Mouse (Mus musculus) cerebellum, adult 2 months (tissue): ENCODE measurements around the gene Gm1043. TPM values are rescaled to one million over a fixed set of nuclear protein-coding genes. Genes with fewer than 3 reads are reported as not detected.

Source experiments
- DNase-seq, 2 experiments: peaks; one replicate each; pipeline ENCODE4 v3.0.0; 2021
- H3K27ac ChIP-seq: fragments of 200-500 bp; 2 replicates; pipeline ENCODE4 v1.5.1; 2012; ENCODE audit warnings: low read length, control low read depth, inconsistent platforms; ENCODE audit not compliant: insufficient read depth
- H3K27me3 ChIP-seq: fragments of 200-500 bp; 2 replicates; pipeline ENCODE4 v1.6.1; 2012; ENCODE audit warnings: inconsistent platforms, mild to moderate bottlenecking, low read length, moderate library complexity; ENCODE audit not compliant: control insufficient read depth, insufficient read depth
- H3K4me1 ChIP-seq: fragments of 200-500 bp; 2 replicates; pipeline ENCODE4 v1.6.1; 2011; ENCODE audit warnings: low read length; ENCODE audit not compliant: control insufficient read depth, insufficient read depth
- H3K4me3 ChIP-seq: fragments of 200-500 bp; replicated peaks from 2 replicates; pipeline ENCODE3; 2011; ENCODE audit warnings: mild to moderate bottlenecking, low read depth, low read length, control low read depth; ENCODE audit not compliant: insufficient read depth
- CTCF ChIP-seq: fragments of 200-500 bp; IDR thresholded peaks from 2 replicates; pipeline ENCODE4 v1.5.1; 2011; ENCODE audit warnings: low read depth, mild to moderate bottlenecking, control low read depth, low read length, moderate library complexity, borderline replicate concordance; ENCODE audit not compliant: insufficient read depth
- POLR2A ChIP-seq: fragments of 200-500 bp; IDR thresholded peaks from 2 replicates; pipeline ENCODE4 v1.6.1; 2011; ENCODE audit warnings: low read length, control low read depth, borderline replicate concordance; ENCODE audit not compliant: insufficient read depth
- WGBS: fragments of 180-500 bp; shearing (Covaris S2); methylation state at CpG from one replicate; pipeline ENCODE4 v1.1.7; 2018; 5-methylcytosine and 5-hydroxymethylcytosine counted together
- polyA plus RNA-seq: library from polyadenylated mRNA; depleted of rRNA; stranded (reverse); fragments of >200 nt; gene quantifications from 2 replicates; pipeline ENCODE4 v1.2.3, GENCODE M21; 2012

Gm1043 gene
- polyA plus RNA-seq, 1 experiment, result 6.0 TPM

DNA sequence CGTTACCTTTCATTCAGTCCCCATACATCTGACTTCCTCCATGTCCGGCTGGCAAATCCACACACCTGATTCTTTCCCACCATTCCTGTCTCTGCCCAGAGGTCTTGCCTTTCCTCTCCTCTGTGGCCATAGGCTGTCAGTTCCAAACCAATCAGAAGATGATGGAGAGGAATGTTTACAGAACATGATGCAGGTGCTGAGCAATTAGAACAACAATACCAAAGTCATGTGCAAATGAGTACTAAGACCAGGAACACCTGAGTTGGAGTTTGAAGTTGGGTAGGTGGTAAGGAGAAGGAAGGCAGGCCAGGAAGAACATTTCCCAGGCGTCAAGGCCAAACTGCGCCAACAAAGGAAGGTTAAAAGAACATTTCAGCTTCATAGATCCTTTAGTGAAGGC, 5.7 kb upstream of the Gm1043 start:
- 93% methylated on average over 4 of the region's 4 CpGs for WGBS
- H3K27me3 ChIP-seq, result no peaks in the 10 kb centered on the region
- TF ChIP-seq POLR2A (no peak), CTCF (no peak)
- H3K27ac ChIP-seq, result no peak overlapping the region
- peaks cover 10% of the 10 kb centered on the region; the same call in 1 of the 2 replicates for H3K4me1 ChIP-seq
- H3K4me3 ChIP-seq, result no peak overlapping the region
- no peak for DNase-seq

- WGBS, result 85% methylated on average over 5 of the region's 5 CpGs
- peaks cover 18% of the 10 kb centered on the region for H3K4me1 ChIP-seq
- no peak overlapping the region for H3K27ac ChIP-seq
- DNase-seq, result no peak
- no peak for TF ChIP-seq CTCF
- TF ChIP-seq POLR2A, result no peak
- H3K27me3 ChIP-seq, result no peaks in the 10 kb centered on the region
- no peak overlapping the region for H3K4me3 ChIP-seq
Measured at GRCm38 (mm10) chr5:37080601-37081000, 4.6 kb upstream of the Gm1043 start.

DNA sequence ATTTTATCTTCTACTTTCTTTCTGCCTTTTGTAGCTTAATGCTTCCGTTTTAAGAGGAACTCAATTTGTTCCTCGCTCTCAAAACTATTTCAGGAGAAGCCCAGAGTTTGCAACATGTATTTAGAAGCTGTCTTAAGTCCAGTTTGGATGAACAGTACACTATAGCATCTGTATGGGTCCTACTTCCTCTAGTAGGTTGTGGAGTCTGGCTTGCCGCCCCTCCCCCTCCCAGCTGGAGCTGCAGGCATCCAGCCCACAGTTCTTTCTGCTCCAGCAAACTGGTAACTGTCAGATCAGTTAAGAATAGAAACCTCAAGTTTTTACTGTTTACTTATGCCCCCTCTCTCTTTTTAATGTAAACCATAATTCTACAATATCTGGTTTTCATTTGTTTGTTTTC, 2.8 kb upstream of the Gm1043 start:
- DNase-seq, result peak in 1 of 2 experiments; percentile 12
- TF ChIP-seq CTCF, result no peak
- TF ChIP-seq POLR2A, result no peak
- Histone ChIP-seq H3K27ac (no peak overlapping the region), H3K27me3 (no peaks in the 10 kb centered on the region), H3K4me1 (peaks cover 13% of the 10 kb centered on the region), H3K4me3 (no peak overlapping the region)
- 57% methylated on average over 3 of the region's 3 CpGs for WGBS

DNA sequence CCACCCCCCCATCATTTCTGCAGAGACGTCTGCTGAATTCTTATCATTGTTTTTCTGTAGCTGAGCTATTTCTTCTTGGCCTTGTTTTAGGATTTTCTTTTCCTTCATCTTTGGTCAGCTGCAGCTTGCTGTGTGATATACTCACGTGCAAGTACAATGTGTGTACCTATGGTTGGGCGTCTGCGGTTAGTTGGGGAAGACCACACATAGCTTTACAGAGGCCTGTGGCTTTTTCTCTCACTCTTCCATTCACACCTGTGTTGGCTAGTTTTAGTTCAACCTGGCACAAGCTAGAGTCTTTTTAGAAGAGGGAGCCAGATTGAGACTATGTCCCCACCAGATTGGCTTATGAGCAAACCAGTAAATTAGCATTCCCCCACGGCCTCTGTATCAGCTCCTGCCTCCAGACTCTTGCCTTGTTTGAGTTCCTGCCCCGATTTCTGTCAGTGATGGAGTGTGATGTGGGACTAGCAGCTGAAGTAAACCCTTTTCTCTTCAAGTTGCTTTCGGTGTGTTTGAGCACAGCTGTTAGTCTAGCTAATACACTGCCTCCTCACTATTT, 1.9 kb upstream of the Gm1043 start:
- TF ChIP-seq CTCF (no peak), POLR2A (no peak)
- Histone ChIP-seq H3K4me1 (peaks cover 13% of the 10 kb centered on the region), H3K27ac (no peak overlapping the region), H3K27me3 (no peaks in the 10 kb centered on the region), H3K4me3 (no peak overlapping the region)
- no peak for DNase-seq
- 79% methylated on average over 7 of the region's 7 CpGs for WGBS

DNA sequence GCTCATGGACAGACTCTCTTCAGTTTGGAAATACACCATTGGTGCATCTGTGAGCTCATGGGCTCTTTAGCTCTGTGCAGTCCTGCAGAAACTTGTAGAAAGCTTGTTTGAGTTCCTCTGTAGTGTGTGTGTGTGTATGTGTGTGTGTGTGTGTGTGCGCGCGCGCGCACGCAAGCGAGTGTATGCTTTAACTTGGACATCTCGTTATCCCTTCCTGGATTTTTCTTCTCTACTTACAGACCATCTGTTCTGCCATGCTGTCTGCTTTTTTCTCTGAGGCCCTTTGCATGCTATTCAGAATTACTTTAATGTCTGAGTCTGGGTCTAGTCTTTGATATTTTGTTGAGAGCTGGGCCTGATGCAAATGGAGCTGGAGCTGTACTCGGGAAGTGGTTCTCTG, 1.3 kb upstream of the Gm1043 start:
- WGBS, result 83% methylated on average over 9 of the region's 9 CpGs
- no peak for DNase-seq
- peaks cover 13% of the 10 kb centered on the region for H3K4me1 ChIP-seq
- no peak overlapping the region for H3K27ac ChIP-seq
- no peak for TF ChIP-seq POLR2A
- TF ChIP-seq CTCF, result no peak
- H3K27me3 ChIP-seq, result no peaks in the 10 kb centered on the region
- no peak overlapping the region for H3K4me3 ChIP-seq

- WGBS, result 83% methylated on average over 3 of the region's 3 CpGs
- Histone ChIP-seq H3K4me1 (peaks cover 13% of the 10 kb centered on the region), H3K27ac (no peak overlapping the region), H3K27me3 (no peaks in the 10 kb centered on the region), H3K4me3 (no peak overlapping the region)
- DNase-seq, result no peak
- no peak for TF ChIP-seq CTCF
- TF ChIP-seq POLR2A, result no peak
Measured at GRCm38 (mm10) chr5:37085918-37086317, 748 bp downstream of the Gm1043 start.

DNA sequence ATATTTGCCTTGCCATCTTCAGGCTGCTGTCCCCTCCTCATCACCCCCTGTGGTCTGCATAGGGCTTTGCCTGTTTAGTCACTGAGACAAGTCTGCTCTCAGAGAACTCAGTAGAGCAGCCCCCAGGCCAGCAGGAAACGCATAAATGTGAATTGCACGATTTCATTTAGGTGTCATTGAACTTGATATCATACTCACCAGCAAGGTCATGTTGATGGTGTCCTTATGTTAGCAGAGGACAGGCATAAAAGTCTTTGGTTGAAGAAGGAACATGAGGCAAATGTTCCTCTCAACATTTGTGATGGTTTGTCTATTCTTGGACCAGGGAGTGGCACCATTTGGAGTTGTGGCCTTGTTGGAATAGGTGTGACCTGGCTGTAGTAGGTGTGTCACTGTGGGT, 2.6 kb downstream of the Gm1043 start:
- Histone ChIP-seq H3K27me3 (no peaks in the 10 kb centered on the region), H3K4me1 (peaks cover 18% of the 10 kb centered on the region), H3K27ac (no peak overlapping the region), H3K4me3 (no peak overlapping the region)
- TF ChIP-seq POLR2A (no peak), CTCF (no peak)
- no peak for DNase-seq
- 66% methylated on average over 2 of the region's 2 CpGs for WGBS

DNA sequence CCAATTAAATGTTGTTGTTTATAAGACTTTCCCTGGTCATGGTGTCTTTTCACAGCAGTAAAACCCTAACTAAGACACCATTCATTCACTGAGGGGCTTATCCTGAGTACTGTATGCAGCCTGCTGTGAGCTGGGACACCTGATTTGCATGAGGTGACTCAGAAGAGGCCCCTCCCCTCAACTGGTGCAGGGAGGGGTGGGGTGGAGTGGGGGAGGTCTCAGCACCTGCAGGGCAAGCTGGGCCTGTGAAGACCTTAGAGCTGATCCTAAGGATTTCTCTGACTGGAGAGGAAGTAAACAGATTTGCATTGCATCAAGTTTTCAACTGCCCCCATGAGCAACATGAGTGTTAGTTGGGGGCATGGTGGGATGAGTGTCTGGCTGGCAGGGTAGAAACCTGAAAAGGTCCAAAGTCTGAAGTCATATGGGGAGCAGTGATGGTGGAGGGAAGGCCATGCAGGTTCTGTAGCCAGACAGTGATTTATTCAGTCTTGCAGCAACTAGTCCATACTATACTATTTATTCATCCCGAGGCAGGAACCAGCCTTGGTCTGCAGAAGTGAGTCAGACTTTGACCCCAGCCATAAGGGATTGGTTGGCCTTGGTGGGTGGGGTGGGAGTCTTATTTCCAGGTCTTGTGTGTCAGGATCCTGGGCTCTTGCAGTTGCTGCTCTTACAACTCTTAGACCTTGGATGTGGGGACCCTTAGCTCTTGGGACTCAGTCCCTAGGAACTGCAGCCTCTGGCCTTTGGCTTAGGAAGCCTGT, 3.4 kb downstream of the Gm1043 start:
- TF ChIP-seq CTCF, result no peak
- TF ChIP-seq POLR2A, result no peak
- 82% methylated on average over 1 of the region's 1 CpGs for WGBS
- H3K4me1 ChIP-seq, result peaks cover 14% of the 10 kb centered on the region
- no peaks in the 10 kb centered on the region for H3K27me3 ChIP-seq
- no peak overlapping the region for H3K27ac ChIP-seq
- H3K4me3 ChIP-seq, result no peak overlapping the region
- DNase-seq, result no peak
